In the genomic region with DNA sequence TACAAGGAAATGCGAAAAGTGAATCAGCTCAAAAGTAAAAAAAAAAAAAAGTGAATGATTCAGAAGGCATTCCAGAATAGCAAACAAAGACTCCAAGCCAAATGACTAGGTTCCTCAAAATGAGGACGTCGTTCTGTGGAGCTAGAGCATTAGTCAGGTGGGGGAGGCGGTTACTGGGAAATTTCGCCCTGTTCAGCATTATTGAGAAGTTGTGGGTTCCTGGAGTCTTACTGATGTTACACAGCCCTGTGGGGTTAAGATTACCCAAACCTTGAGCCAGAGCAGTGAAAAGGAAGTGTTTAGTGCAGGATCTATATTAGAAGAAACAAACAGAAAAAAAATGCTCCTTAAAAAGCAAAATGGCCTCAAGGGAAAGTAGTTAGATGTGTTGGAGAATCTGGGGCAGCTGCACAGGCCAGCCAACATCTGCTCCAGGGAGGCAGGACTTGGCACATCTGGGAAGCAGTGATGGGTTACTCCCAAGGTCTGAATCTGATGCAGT, we compare ENCODE assay signal across 10 mouse cellular contexts. TPM values are rescaled to one million over a fixed set of nuclear protein-coding genes. Genes with fewer than 3 reads are reported as not detected.
DNase-seq lines count a peak whose midpoint lies in the region; ATAC-seq and TF ChIP-seq lines count a peak whose summit lies in the region.
"Had no signal": no experiment of that assay in that cellular context is flagged by ENCODE, and none has a peak within 500 bp of the region (broad histone marks: within the 10 kb centered on the region; RNA-seq: fewer than 3 reads in every experiment).

No protein-coding gene starts in this region.

- no peaks in the 10 kb centered on the region for H3K9me3 ChIP-seq in intestine, embryonic 16.5 days (ENCODE audit: control insufficient read depth, low read length)
- H3K9me3 ChIP-seq: forebrain, embryonic 10.5 days; hindbrain, embryonic 15.5 days had no signal

- no peak overlapping the region for H3K9ac ChIP-seq in intestine, embryonic 16.5 days (ENCODE audit: low read depth, low read length)
- H3K9ac ChIP-seq: hindbrain, embryonic 15.5 days had no signal

- intact Hi-C loops in gastrocnemius, adult 2 months (cut with DNase I) = no loop called here

- 58% methylated on average over 5 of the region's 5 CpGs for WGBS in intestine, embryonic 16.5 days

- H3K4me1 ChIP-seq in intestine, embryonic 16.5 days (ENCODE audit: control insufficient read depth, insufficient read depth, low read length) = peaks cover 4% of the 10 kb centered on the region
- H3K4me1 ChIP-seq: hindbrain, embryonic 15.5 days had no signal

- H3K4me3 ChIP-seq in gastrocnemius, adult 2 months = no peak overlapping the region
- H3K4me3 ChIP-seq in layer of hippocampus, adult 2 months = no peak overlapping the region
- no peak overlapping the region for H3K4me3 ChIP-seq in intestine, embryonic 16.5 days (ENCODE audit: low read length)
- H3K4me3 ChIP-seq: forebrain, embryonic 10.5 days; hindbrain, embryonic 15.5 days had no signal

- no peaks in the 10 kb centered on the region for H3K27me3 ChIP-seq in intestine, embryonic 16.5 days (replicated peaks; ENCODE audit: control insufficient read depth, insufficient read depth, low read length)
- H3K27me3 ChIP-seq: hindbrain, embryonic 15.5 days had no signal

- no peaks in the 10 kb centered on the region for H3K36me3 ChIP-seq in intestine, embryonic 16.5 days (ENCODE audit: control insufficient read depth, insufficient read depth, low read length)
- H3K36me3 ChIP-seq: forebrain, embryonic 10.5 days; hindbrain, embryonic 15.5 days had no signal

- peak; percentile 62 for DNase-seq in gastrocnemius, adult 2 months
- no peak for DNase-seq in gastrocnemius, adult 8-10 months (ENCODE audit: low spot score in 2 of 2)
- DNase-seq in 3T3-L1 (ENCODE audit: low read depth, low spot score) = peak; percentile 94
- peak; percentile 44 for DNase-seq in c-Kit-positive CD71-positive TER-119-negative erythroid progenitor cells, embryonic 14.5 days (ENCODE audit: low read depth)
- peak; percentile 55 for DNase-seq in lung, postnatal 10 days
- DNase-seq in thymus, postnatal 0 days (ENCODE audit: low spot score) = no peak
- no peak for DNase-seq in layer of hippocampus, adult 2 months (ENCODE audit: low spot score in 2 of 2)

- H3K27ac ChIP-seq in gastrocnemius, adult 2 months = peak overlapping the region; percentile 89
- no peak overlapping the region for H3K27ac ChIP-seq in layer of hippocampus, adult 2 months
- no peak overlapping the region for H3K27ac ChIP-seq in intestine, embryonic 16.5 days (ENCODE audit: low read length)
- H3K27ac ChIP-seq: forebrain, embryonic 10.5 days; hindbrain, embryonic 15.5 days had no signal

- no peak for TF ChIP-seq CTCF in gastrocnemius, adult 2 months (IDR thresholded peaks at IDR 0.05)
- TF ChIP-seq CTCF in layer of hippocampus, adult 2 months (conservative IDR thresholded peaks at IDR 0.05) = no peak

- no peak for ATAC-seq in intestine, embryonic 16.5 days

- no peak overlapping the region for H3K4me2 ChIP-seq in intestine, embryonic 16.5 days (ENCODE audit: low read depth, low read length)
- H3K4me2 ChIP-seq: hindbrain, embryonic 15.5 days had no signal

RNA-seq across cellular contexts. Expression of a gene that starts 27.4 kb away (rescaled TPM):
- 10 to 100 TPM; 40.3 to 60.3 TPM for total RNA-seq in gastrocnemius, adult 2 months (2021)
- total RNA-seq in gastrocnemius, adult 8-10 months (2022) = 10 to 100 TPM; 42.1 to 62.2 (median 50.9) TPM
- polyA plus RNA-seq in thymus, postnatal 0 days (2015; fragmentation: Nextera tagmentation; extraction: Ambion mirVana) = 64.6 and 70.2 TPM in 2 replicates
- total RNA-seq in layer of hippocampus, adult 2 months (2021) = 100 to 1,000 TPM; 121 to 124 TPM
- polyA plus RNA-seq in intestine, embryonic 16.5 days (2015; fragmentation: Nextera tagmentation; extraction: Ambion mirVana) = 88.6 and 91.2 TPM in 2 replicates

RNA-seq across cellular contexts. Expression of a gene that starts 28.0 kb away (rescaled TPM):
- 10 to 100 TPM; 73.0 to 89.6 TPM for total RNA-seq in gastrocnemius, adult 2 months (2021)
- 10 to 100 TPM; 49.6 to 99.2 (median 59.4) TPM for total RNA-seq in gastrocnemius, adult 8-10 months (2022)
- polyA plus RNA-seq in thymus, postnatal 0 days (2015; fragmentation: Nextera tagmentation; extraction: Ambion mirVana) = 22.4 and 26.4 TPM in 2 replicates
- 10 to 100 TPM; 14.9 to 20.9 TPM for total RNA-seq in layer of hippocampus, adult 2 months (2021)
- polyA plus RNA-seq in intestine, embryonic 16.5 days (2015; fragmentation: Nextera tagmentation; extraction: Ambion mirVana) = 12.2 and 14.4 TPM in 2 replicates

Comparison
In these comparisons a context has a peak if more than half of its experiments do, and no peak if none do; other contexts are left out.
1. DNase-seq: peak in gastrocnemius, adult 2 months (single experiment), 3T3-L1 (single experiment), c-Kit-positive CD71-positive TER-119-negative erythroid progenitor cells, embryonic 14.5 days (single experiment) and lung, postnatal 10 days (single experiment); none in gastrocnemius, adult 8-10 months (0 of 2), thymus, postnatal 0 days (single experiment) and layer of hippocampus, adult 2 months (0 of 2).